Mouse (Mus musculus) large intestine, adult 2 months (tissue): ENCODE measurements at regions not wholly inside any gene's neighbourhood (a gene's known extent, or its start where the extent isn't known, plus 50 kb on each side); places are given as distances from the start of the nearest gene placed in this dataset.
A peak's percentile ranks its signal among the peaks of the same experiment; 100 is the strongest.

ENCODE experiments used
- DNase-seq: peaks from one replicate; pipeline ENCODE4 v3.0.0-alpha.2; 2012; ENCODE audit warnings: low read depth, low spot score
- WGBS: fragments of 180-500 bp; shearing (Covaris S2); methylation state at CpG from one replicate; pipeline ENCODE4 v1.1.7; 2018; 5-methylcytosine and 5-hydroxymethylcytosine counted together

GRCm38 (mm10) chr2:21908813-21909480 is 318.4 kb upstream of the Myo3a start:
- DNase-seq, result no peak
- 61% methylated on average over 7 of the region's 7 CpGs for WGBS

GRCm38 (mm10) chr2:21909481-21909966 is 317.8 kb upstream of the Myo3a start:
- 6% methylated on average over 7 of the region's 7 CpGs for WGBS
- DNase-seq, result peak; percentile 11

DNA sequence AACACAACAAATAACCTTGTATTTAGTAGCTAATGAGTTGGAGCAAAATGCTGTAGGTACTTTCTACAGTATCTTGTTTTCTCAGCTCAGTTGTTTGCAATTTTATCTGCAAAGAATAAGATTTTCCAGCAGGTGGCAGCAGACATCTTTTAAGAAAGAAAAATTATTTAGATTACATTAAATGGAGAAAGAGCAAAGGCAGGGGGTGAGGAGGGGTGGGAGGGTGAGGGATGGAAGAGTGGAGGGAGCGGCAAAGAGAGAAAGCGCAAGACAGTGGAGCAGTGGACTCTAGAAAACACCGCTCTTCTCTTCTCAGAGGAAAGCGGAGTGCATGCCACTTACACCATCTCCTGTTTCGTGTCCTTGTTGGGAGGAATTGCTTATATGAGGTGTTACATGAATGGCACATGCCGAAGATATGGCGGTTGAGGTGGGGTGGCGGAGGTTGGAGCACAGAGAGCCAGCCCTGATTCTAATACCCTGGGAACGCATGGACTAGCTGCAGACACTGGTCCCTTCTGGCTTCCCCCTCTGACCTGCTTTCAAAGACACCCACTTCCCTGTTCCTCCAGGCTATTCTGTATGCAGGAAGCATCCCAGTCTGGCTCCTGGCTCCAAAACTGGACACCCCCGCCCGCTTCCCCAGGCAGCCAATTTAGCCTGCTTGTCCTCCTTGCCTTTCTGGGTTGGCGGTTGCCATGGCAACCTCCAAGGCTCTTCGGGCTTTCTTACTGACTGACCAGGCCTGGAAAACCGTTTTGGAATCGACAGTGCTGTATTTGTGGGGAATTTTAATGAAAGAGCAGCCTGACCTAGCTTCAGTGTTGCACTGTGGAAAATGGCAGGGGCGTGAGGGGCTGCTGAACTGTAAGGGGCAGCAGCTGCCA is 309.3 kb upstream of the Myo3a start:
- 39% methylated on average over 16 of the region's 16 CpGs for WGBS
- no peak for DNase-seq

DNA sequence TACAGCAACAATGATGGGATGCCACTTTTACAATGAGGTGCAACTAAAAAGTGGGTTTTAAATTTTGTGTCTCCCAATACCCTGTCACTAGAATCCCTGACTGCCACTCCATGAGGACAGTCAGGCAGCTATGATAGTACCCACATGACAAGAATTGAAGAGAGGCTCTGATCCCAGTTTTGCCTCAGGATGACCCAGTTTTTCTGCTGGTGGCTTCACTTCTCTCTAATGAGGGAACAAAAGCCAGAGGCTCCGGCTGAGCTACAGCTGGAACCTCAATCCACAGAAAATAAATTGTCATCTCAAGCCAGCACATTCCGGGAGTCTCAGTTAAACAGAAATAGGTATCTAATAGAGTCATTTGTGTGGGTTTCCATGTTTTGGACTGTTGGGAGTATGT is 308.2 kb upstream of the Myo3a start:
- no peak for DNase-seq
- WGBS, result 75% methylated on average over 2 of the region's 2 CpGs

DNA sequence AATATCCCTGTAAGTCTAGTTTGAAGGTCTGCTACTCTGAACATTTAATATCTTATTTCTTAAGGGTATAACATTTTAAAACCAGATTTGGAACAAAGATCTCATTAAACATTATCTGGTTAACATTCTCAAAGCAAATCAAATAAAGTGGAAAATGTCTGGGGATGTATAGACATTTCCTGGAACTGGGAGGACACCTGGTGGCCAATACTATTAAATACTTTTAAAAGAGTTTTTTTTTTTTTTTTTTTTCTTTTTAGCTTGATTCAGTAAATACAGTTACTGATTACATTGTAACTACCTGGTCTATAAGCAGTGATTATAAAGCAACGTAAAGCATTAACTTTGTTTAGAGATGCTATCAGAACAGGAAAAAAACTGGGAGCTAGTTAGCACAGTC is 299.6 kb upstream of the Myo3a start:
- no peak for DNase-seq
- WGBS, result 8% methylated on average over 1 of the region's 1 CpGs

DNA sequence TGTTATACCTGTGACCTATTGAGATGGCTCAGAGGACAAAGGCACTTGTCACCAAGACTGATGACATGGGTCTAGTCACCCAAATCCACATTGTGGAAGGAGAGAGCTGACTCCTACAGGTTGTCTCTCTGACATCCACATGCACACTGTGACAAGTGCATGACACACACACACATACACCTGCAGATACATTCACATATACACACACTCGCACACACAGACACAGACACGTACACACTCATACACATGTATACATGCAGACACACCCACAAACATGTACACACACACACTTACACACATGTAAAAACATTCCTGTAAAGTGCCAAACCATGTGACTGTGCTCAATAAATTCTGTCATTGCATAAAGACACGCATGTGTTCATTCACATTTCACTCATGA is 287.3 kb upstream of the Myo3a start:
- DNase-seq, result no peak
- 84% methylated on average over 3 of the region's 3 CpGs for WGBS

GRCm38 (mm10) chr2:21940797-21941487 is 286.4 kb upstream of the Myo3a start:
- DNase-seq, result peak; percentile 25
- WGBS, result 48% methylated on average over 4 of the region's 4 CpGs

DNA sequence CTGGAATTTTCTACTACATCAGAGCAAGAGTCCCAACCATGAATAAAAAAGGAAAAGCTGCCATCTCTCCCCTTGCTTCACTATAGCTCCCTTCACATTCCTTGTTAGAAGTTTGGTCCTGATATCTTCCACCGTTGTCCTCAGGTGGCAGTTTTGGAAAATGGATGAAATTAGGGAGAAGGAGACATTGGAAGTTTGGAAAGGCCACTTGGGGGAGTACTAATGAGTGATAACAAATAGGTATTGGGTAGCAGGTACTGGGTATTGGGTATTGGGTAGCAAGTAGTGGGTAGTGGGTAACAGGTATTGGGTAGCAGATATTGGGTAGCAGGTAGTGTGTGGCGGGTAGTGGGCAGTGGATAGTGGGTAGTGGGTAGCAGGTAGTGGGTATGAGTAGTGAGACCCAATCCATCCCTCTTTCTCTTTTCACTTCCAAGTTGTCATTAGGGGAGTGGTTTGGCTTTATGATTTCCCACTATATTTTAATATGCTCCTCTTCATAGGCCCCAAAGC is 285.8 kb upstream of the Myo3a start:
- 66% methylated on average over 2 of the region's 2 CpGs for WGBS
- DNase-seq, result no peak

DNA sequence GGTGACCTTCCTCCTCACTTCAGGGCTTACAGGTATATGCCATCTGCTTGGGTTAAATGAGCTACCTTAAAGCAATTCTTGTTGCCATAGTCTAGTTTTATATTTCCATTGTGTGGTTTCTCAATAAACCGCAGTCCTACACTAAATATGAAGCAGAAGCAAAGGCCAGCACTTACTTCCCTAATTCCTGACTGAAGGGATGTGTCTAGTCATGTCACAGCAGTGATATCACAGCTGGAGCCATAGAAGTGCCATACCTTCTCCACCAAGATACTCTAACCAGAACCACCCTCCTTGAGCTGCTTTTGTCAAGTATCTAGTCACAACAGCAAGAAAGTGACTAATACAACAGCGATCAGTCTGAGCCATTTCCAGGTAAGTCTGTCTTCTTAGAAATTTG is 283.6 kb upstream of the Myo3a start:
- no peak for DNase-seq
- WGBS, result 91% methylated on average over 2 of the region's 2 CpGs

DNA sequence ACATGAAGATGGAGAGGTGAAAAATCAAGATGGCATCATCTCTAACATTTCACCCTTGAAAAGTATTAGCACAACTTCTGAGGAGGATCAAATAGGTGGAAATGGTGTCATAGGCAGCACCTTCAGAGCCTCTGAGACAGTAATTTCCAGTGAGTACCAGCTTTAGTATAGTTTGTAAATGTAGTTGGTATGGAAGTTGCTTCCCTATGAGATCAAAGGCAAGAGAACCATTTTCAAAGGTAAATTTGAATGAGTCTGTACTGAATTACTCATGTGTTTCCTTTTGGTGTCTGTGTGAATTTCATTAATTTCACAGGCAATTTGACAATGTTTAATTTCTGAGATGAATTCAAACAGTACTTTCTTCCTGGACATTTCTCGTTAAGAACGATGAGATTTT is 280.8 kb upstream of the Myo3a start:
- WGBS, result 90% methylated on average over 2 of the region's 2 CpGs

DNA sequence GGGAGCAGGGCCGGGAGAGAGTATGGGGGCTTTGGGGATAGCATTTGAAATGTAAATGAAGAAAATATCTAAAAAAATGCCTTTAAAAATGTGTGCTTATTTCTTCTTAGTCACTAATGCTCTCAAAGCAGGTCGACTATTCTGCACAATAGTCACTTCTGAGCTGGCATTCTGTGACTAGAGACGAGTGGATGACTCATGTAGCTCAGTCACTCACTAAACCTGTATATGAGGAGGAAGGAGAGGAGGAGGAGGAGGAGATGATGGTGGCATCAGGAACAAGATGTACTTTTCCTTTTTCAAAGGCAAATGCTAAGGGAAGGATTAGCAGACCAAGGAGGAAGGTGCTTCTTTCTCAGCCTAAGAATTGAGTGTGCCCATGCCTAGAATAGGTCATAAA is 276.0 kb upstream of the Myo3a start:
- DNase-seq, result no peak
- WGBS, result 55% methylated on average over 3 of the region's 3 CpGs

More for the DNA sequence above, 280.8 kb upstream of the Myo3a start:
- DNase-seq, result no peak

- WGBS, result 63% methylated on average over 3 of the region's 3 CpGs
- no peak for DNase-seq
These were observed 271.0 kb upstream of the Myo3a start for GRCm38 (mm10) chr2:21956112-21956963.

- WGBS, result 0% methylated on average over 3 of the region's 3 CpGs
- DNase-seq, result peak; percentile 53
These were observed 268.9 kb upstream of the Myo3a start for GRCm38 (mm10) chr2:21958365-21958764.

- WGBS, result 51% methylated on average over 3 of the region's 3 CpGs
These were observed 268.5 kb upstream of the Myo3a start for GRCm38 (mm10) chr2:21958802-21959201.

DNA sequence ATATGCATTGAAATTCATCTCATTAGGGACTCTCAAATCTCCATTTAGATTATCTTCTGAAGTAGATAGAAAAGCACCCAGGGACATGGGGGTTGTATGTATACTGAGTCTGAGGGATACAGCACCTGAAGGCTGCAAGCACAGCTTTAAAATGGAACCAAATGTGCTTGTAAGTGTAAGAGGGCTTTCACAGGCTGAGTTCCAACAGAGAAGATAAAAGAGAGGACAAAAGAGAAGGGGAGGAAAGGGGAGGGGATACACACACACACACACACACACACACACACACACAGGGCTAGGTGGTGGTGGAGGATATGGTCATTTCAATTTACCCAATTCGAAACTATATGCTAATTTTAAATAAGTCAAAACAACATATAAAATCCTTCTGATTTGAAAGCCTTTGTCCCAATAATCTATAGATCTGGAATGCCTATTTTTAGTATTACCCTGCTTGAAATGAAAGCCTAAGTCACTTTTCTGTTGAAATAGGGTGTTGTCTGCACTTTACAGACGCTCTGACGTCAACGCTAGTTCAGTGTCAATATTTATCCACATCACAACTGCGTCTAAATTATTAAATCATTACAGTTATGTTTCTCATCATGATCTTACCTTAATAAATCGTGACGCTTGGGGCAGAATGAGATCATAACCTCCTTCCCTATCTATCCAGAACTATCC is 263.8 kb upstream of the Myo3a start:
- WGBS, result 3% methylated on average over 7 of the region's 7 CpGs
- DNase-seq, result peak; percentile 21

More at GRCm38 (mm10) chr2:21958802-21959201, 268.5 kb upstream of the Myo3a start:
- peak; percentile 8 for DNase-seq

GRCm38 (mm10) chr2:21964027-21964605 is 263.2 kb upstream of the Myo3a start:
- 4% methylated on average over 10 of the region's 10 CpGs for WGBS
- DNase-seq, result no peak

DNA sequence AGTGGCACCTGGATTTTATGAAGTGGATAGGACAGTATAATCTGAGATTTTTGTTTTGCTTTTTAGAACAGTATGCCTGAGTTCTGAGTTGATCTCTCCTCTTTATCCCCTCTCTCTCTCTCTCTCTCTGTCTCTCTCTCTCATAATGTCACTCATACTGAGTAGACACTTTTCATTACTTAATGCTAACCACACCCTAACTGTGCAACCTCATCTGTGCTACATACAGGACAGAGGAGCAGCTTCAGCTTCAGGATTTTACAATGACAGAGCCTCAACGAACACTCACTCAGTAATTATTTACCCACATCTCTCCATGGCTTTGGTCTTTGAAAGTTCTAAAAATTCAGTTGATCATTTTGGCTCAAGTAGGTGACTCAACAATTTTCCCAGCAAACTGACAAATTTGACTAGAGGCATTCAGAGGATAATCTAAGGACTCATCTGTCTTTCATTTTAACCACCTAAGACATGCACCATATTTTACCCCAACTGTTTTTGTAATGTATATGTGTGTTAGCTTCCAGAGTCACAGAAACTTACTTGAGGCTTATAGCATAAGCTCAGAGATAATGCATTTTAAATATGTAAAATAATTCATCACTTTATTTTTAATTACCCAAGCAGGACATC is 256.4 kb upstream of the Myo3a start:
- DNase-seq, result no peak
- WGBS, result 35% methylated on average over 1 of the region's 1 CpGs

GRCm38 (mm10) chr2:21974599-21974998 is 252.7 kb upstream of the Myo3a start:
- DNase-seq, result no peak
- 72% methylated on average over 3 of the region's 3 CpGs for WGBS
